Mouse (Mus musculus) forebrain, embryonic 16.5 days (tissue): ENCODE measurements around the gene Btbd11. TPM values are rescaled to one million over a fixed set of nuclear protein-coding genes. Genes with fewer than 3 reads are reported as not detected.

Experiments used
- ATAC-seq: fragments of 200-750 bp; cut with Nextera tagmentation; 2 replicates; pipeline ENCODE4 v1.8.0; 2017; ENCODE audit warnings: mild to moderate bottlenecking, moderate library complexity
- H3K27ac ChIP-seq: fragments of 300-500 bp; sonication (generic); 2 replicates; pipeline ENCODE4 v1.5.1; 2014; ENCODE audit warnings: low read length, control low read depth
- H3K27me3 ChIP-seq: fragments of 300-500 bp; sonication (generic); replicated peaks from 2 replicates; pipeline ENCODE4 v1.6.1; 2014; ENCODE audit warnings: low read length; ENCODE audit not compliant: control insufficient read depth, insufficient read depth
- H3K36me3 ChIP-seq: fragments of 300-500 bp; sonication (generic); 2 replicates; pipeline ENCODE4 v1.6.1; 2014; ENCODE audit not compliant: control insufficient read depth, insufficient read depth
- H3K4me1 ChIP-seq: fragments of 300-500 bp; sonication (generic); replicated peaks from 2 replicates; pipeline ENCODE4 v1.6.1; 2014; ENCODE audit warnings: low read length; ENCODE audit not compliant: control insufficient read depth, insufficient read depth
- H3K4me2 ChIP-seq: fragments of 300-500 bp; sonication (generic); 2 replicates; pipeline ENCODE4 v1.6.1; 2014; ENCODE audit warnings: mild to moderate bottlenecking, low read length, control low read depth
- H3K4me3 ChIP-seq: fragments of 300-500 bp; sonication (generic); replicated peaks from 2 replicates; pipeline ENCODE4 v1.5.1; 2014; ENCODE audit warnings: mild to moderate bottlenecking, low read length, control low read depth
- H3K9ac ChIP-seq: fragments of 300-500 bp; sonication (generic); replicated peaks from 2 replicates; pipeline ENCODE4 v1.6.1; 2014; ENCODE audit warnings: low read depth, low read length, control low read depth
- H3K9me3 ChIP-seq: fragments of 300-500 bp; sonication (generic); 2 replicates; pipeline ENCODE4 v1.6.1; 2016; ENCODE audit warnings: low read length; ENCODE audit not compliant: control insufficient read depth
- WGBS: fragments of 180-500 bp; shearing (Covaris S2); extraction: QIAGEN DNeasy Blood & Tissue Kit; methylation state at CpG from one replicate; pipeline ENCODE4 v1.1.7; 2014; 5-methylcytosine and 5-hydroxymethylcytosine counted together
- polyA plus RNA-seq: library from polyadenylated mRNA; unstranded; fragments of >200 nt; fragmentation: Nextera tagmentation; extraction: Ambion mirVana; gene quantifications from 2 replicates; pipeline ENCODE4 v1.2.1, GENCODE M21; 2015

Gene Btbd11
- polyA plus RNA-seq, 1 experiment from 2014 or later = 11.1 TPM

DNA sequence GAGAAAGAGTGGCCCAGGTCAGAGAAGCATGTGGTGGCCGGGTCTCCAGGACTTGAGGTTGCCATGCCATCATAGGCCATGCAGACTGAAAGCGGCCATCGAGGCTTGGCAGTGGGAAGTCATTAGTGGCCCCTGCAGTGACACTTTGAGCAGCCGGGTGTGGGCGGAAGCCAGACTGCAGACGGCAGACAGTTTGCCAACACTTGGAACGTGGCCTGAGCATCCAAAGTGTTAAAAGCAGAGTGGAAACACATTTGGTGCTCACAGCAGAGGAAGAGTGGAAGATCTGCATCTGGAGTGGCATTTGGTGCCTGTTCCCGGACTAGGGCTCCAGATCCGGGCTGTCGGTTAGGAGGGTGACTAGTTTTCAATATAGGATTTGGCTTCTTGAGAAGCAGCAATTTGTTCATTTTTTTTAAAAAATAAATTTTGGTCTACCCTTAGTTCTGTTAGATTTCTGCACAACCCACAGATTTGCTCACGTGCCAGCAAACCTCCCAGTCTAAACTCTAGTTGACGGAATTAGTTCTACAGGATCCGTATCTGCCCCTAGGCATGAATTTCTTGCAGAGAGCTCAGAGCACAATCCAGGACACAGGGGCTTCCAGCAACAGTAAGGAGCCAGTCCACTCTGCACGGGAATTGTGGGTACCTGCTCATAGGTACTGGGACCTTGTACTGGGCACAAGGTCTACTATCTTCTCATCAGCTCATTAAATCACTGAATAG lies 222.1 kb downstream of the Btbd11 start:
- Histone ChIP-seq H3K27me3 (no peaks in the 10 kb centered on the region), H3K27ac (0 out of 2 replicates have a peak overlapping the region, but pooled peaks have one; percentile 8), H3K4me2 (no peak overlapping the region), H3K9ac (no peak overlapping the region), H3K9me3 (no peaks in the 10 kb centered on the region), H3K4me1 (peaks cover 7% of the 10 kb centered on the region; the same call in 1 of the 2 replicates), H3K36me3 (no peaks in the 10 kb centered on the region), H3K4me3 (no peak overlapping the region)
- ATAC-seq = peak; percentile 86
- WGBS = 50% methylated on average over 14 of the region's 14 CpGs

DNA sequence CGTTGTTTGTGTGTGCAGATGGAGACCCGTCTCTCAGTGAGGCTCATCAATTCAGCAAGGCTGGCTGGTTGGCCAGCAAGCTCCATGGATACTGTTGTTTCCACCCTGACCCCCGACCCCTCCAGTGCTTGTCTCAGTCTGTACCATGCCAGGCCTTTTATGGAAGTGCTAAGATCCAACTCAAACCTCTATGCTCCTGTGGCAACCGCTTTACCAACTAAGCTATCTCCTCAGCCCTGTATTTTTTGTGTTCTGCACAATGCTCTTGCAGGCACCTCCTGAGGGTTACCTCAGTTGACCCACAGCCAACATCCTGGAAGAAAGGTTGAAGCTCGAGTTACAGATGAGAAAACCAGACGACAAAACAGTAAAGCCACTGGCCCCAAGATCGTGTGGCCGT lies 230.5 kb downstream of the Btbd11 start:
- no peak for ATAC-seq

DNA sequence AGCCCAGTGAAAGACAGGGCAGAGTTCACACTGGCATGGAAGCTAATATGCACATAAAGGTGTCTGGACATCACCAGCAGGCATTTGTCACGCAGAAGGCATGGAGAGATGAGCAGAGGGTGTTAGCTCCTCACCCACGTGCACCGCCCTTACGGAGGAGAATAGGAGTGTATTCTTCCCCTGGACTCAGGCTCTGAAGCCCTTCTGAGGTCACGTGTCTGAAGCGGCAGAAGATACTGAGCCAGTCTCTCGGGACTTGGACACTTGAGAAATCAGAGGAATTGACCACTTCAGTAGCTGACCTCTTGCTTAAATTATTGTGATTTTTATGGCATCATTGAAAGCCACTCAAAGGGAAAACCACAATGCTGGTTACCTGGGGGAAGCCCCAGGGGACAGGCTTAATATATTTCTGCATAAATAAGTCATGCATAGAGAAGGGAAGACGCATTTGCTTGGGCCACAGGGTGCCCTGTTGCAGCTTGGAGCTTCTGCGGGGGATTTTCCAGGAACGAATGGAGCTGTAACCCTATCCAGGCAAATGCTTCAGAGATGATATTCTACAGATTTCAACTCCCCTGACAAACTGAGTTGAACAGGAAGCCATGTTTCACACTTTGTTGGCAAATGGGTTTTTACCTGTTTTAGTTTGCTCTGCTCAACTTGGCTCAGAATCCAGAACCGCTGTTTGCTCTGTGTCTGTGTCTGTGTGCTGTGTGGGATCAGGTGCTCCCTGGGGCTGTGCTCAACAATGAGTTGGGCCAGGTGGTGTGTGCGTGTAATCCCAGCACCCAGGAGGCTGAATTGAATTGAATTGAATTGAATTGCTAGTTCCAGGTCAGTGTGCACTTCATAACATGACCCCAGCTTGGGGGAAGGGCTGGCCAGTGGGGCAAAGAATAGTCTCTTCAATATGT lies 231.1 kb downstream of the Btbd11 start:
- H3K4me2 ChIP-seq = no peak overlapping the region
- H3K36me3 ChIP-seq = no peaks in the 10 kb centered on the region
- 70% methylated on average over 12 of the region's 12 CpGs for WGBS
- H3K9me3 ChIP-seq = no peaks in the 10 kb centered on the region
- H3K4me1 ChIP-seq = no peaks in the 10 kb centered on the region
- no peak overlapping the region for H3K9ac ChIP-seq
- no peak for ATAC-seq
- H3K4me3 ChIP-seq = no peak overlapping the region
- H3K27ac ChIP-seq = no peak overlapping the region
- no peaks in the 10 kb centered on the region for H3K27me3 ChIP-seq

More for the DNA sequence above, 230.5 kb downstream of the Btbd11 start:
- Histone ChIP-seq H3K27me3 (no peaks in the 10 kb centered on the region), H3K9ac (no peak overlapping the region), H3K4me1 (no peaks in the 10 kb centered on the region), H3K27ac (no peak overlapping the region), H3K4me3 (no peak overlapping the region), H3K4me2 (no peak overlapping the region), H3K9me3 (no peaks in the 10 kb centered on the region), H3K36me3 (no peaks in the 10 kb centered on the region)
- 57% methylated on average over 8 of the region's 8 CpGs for WGBS

DNA sequence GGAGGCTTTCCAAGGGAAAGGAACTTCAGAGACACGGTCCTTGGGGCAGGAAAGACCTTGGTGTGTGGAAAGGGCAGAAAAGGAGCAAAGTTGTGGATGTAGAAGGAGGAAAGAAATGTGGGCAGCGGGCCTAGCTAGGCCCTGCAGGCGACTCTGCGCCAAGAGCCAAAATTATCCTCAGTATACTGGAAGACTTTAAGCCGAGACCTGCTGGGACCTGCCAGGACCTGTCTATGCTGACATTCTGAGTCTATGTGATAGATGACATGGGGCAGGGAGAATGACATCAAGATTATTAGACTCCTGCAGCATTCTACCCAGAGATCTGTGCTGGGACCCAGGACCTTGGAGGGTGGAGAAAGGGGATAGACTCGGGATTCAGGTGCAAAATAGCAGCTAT lies 234.5 kb downstream of the Btbd11 start:
- H3K4me2 ChIP-seq = no peak overlapping the region
- no peaks in the 10 kb centered on the region for H3K36me3 ChIP-seq
- no peak overlapping the region for H3K27ac ChIP-seq
- peaks cover 3% of the 10 kb centered on the region; the same call in 1 of the 2 replicates for H3K4me1 ChIP-seq
- H3K4me3 ChIP-seq = no peak overlapping the region
- H3K9me3 ChIP-seq = no peaks in the 10 kb centered on the region
- no peak overlapping the region for H3K9ac ChIP-seq
- ATAC-seq = no peak
- WGBS = 88% methylated on average over 6 of the region's 6 CpGs
- no peaks in the 10 kb centered on the region for H3K27me3 ChIP-seq

DNA sequence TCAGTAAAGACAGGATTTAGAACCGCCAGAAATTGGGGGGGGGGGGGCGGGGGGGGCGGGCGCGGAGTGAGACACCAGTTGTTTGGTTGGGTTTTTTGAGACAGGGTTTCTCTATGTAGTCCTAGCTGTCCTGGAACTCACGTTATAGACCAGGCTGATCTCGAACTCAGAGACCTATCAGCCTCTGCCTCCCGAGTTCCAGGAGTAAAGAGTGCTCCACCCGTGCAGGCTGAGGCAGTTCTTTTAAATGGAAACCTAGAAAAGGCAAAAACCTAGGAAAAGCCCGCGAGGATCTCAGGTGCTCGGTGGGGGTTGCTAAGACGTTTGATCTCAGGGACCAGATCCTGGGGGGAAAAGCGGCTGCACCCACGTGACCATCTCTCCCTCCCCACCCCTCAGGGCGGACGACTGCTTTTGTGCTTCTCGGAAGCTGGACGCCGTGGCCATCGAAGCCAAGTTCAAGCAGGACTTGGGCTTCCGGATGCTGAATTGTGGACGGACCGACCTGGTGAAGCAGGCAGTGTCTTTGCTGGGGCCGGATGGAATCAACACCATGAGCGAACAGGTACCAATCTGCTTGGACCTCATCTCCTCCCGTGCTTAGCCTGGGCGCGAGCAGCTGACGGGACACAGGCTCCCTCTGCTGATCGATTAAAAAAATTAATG lies 238.0 kb downstream of the Btbd11 start:
- 3% methylated on average over 31 of the region's 31 CpGs for WGBS
- Histone ChIP-seq H3K4me1 (peaks cover 3% of the 10 kb centered on the region; the same call in 1 of the 2 replicates), H3K27ac (no peak overlapping the region), H3K27me3 (no peaks in the 10 kb centered on the region), H3K36me3 (no peaks in the 10 kb centered on the region), H3K9ac (peak overlapping the region; percentile 20), H3K4me2 (peak overlapping the region; percentile 54), H3K4me3 (peak overlapping the region; percentile 39), H3K9me3 (no peaks in the 10 kb centered on the region)
- ATAC-seq = peak; percentile 88

DNA sequence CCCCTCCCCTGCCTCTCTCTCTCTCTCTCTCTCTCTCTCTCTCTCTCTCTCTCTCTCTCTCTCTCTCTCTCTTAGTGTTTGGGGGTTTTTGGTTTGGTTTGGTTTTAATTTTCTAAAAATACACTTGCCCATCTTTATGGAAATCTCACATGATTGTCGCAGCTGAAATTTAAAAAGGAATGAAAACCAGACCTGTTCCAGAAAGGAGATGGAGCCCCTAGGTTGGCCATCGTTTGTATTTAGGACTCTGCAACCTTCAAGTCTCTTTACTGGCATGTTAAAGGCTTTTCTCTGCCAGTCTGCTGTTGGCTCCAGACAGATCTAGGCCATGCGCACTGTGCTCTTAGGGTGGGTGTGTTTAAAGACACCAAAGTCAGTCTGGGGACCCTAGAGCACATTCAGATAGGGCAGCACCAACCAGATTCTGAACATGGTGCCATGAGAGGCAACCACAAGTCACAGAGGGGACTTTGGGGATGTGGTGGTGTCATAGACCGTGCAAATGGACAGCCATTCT lies 238.6 kb downstream of the Btbd11 start:
- no peaks in the 10 kb centered on the region for H3K36me3 ChIP-seq
- no peak overlapping the region for H3K9ac ChIP-seq
- ATAC-seq = peak; percentile 18; the same call in 1 of the 2 replicates
- WGBS = 51% methylated on average over 4 of the region's 4 CpGs
- H3K27me3 ChIP-seq = no peaks in the 10 kb centered on the region
- H3K4me2 ChIP-seq = peak overlapping the region; percentile 54; the same call in 1 of the 2 replicates
- H3K4me1 ChIP-seq = peaks cover 3% of the 10 kb centered on the region; the same call in 1 of the 2 replicates
- no peak overlapping the region for H3K4me3 ChIP-seq
- H3K9me3 ChIP-seq = no peaks in the 10 kb centered on the region
- 0 out of 2 replicates have a peak overlapping the region, but pooled peaks have one; percentile 42 for H3K27ac ChIP-seq

DNA sequence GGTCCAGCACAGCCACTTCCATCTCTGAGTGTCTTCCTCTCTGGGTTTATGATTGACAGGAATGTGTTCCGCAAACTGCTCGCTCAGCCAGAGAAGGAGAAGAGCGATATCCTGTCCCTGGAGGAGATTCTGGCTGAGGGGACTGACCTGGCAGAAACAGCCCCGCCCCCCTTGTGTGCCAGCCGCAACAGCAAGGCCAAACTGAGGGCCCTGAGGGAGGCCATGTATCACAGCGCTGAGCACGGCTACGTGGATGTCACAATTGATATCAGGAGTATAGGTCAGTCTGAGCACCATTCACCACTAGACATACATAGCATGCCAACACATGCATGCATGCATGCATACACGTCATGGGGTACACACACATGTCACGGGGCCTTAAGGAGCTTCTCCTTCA lies 245.4 kb downstream of the Btbd11 start:
- ATAC-seq = no peak
- H3K9ac ChIP-seq = no peak overlapping the region
- no peaks in the 10 kb centered on the region for H3K36me3 ChIP-seq
- no peaks in the 10 kb centered on the region for H3K4me1 ChIP-seq
- WGBS = 92% methylated on average over 10 of the region's 10 CpGs
- no peaks in the 10 kb centered on the region for H3K27me3 ChIP-seq
- H3K4me2 ChIP-seq = no peak overlapping the region
- H3K27ac ChIP-seq = no peak overlapping the region
- H3K4me3 ChIP-seq = no peak overlapping the region
- no peaks in the 10 kb centered on the region for H3K9me3 ChIP-seq

DNA sequence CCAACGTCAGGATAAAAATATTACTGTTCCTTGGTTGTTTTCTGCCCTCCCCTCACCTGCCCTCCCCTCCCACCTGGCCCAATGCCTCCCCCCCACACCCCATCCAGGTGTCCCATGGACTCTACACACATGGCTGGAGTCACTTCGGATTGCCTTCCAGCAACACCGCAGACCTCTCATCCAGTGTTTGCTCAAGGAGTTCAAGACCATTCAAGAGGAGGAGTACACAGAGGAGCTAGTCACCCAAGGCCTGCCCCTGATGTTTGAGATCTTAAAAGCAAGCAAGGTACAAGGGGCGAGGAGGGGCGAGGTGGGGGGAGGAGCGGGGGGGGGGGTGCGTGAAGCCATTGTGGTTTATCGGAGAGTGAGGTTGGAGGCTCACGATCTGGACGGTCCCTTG lies 247.0 kb downstream of the Btbd11 start:
- Histone ChIP-seq H3K27ac (no peak overlapping the region), H3K4me3 (no peak overlapping the region), H3K9me3 (no peaks in the 10 kb centered on the region), H3K4me1 (0 out of 2 replicates have a peak, but pooled peaks cover 4% of the 10 kb centered on the region), H3K4me2 (no peak overlapping the region), H3K9ac (no peak overlapping the region), H3K36me3 (no peaks in the 10 kb centered on the region), H3K27me3 (no peaks in the 10 kb centered on the region)
- no peak for ATAC-seq
- 93% methylated on average over 10 of the region's 10 CpGs for WGBS
